Mouse (Mus musculus) macrophage (primary cell): ENCODE results near the gene Rhbdl3. TPM values are rescaled to one million over a fixed set of nuclear protein-coding genes. Genes with fewer than 3 reads are reported as not detected.

ENCODE experiments used
- H3K27ac ChIP-seq: fragments of 350-480 bp; formaldehyde crosslinking; 2 replicates; pipeline ENCODE4 v1.9.0; 2021
- H3K36me3 ChIP-seq: fragments of 350-480 bp; formaldehyde crosslinking; 2 replicates; pipeline ENCODE4 v1.9.0; 2021; ENCODE audit errors: inconsistent target
- H3K4me3 ChIP-seq: fragments of 350-480 bp; formaldehyde crosslinking; 2 replicates; pipeline ENCODE4 v1.9.0; 2021; ENCODE audit errors: inconsistent target
- H3K79me2 ChIP-seq: fragments of 350-480 bp; formaldehyde crosslinking; 2 replicates; pipeline ENCODE4 v1.9.0; 2021; ENCODE audit errors: inconsistent target
- WGBS: methylation state at CpG from one replicate; pipeline ENCODE4 v1.1.7; 2026; ENCODE audit warnings: inconsistent platforms; ENCODE audit not compliant: missing documents; 5-methylcytosine and 5-hydroxymethylcytosine counted together
- polyA plus RNA-seq: library from polyadenylated mRNA; stranded (reverse); fragments of 250-400 nt; gene quantifications from 3 replicates; pipeline ENCODE4 v1.2.4, GENCODE M21; 2018; ENCODE audit warnings: inconsistent platforms

Rhbdl3 gene
- polyA plus RNA-seq, 1 experiment from 2014 or later: 0.03 TPM

GRCm38 (mm10) chr11:80301316-80302045 lies 769 bp downstream of the Rhbdl3 start:
- Histone ChIP-seq H3K36me3 (no peaks in the 10 kb centered on the region), H3K27ac (no peak overlapping the region), H3K4me3 (no peak overlapping the region), H3K79me2 (no peaks in the 10 kb centered on the region)
- WGBS: under 1% methylated on average over 51 of the region's 53 CpGs

GRCm38 (mm10) chr11:80302046-80302390 lies 1.3 kb downstream of the Rhbdl3 start:
- Histone ChIP-seq H3K27ac (no peak overlapping the region), H3K79me2 (no peaks in the 10 kb centered on the region), H3K4me3 (no peak overlapping the region), H3K36me3 (no peaks in the 10 kb centered on the region)
- 2% methylated on average over 8 of the region's 9 CpGs for WGBS

- Histone ChIP-seq H3K36me3 (no peaks in the 10 kb centered on the region), H3K79me2 (no peaks in the 10 kb centered on the region), H3K4me3 (no peak overlapping the region), H3K27ac (no peak overlapping the region)
- 8% methylated on average over 11 of the region's 11 CpGs for WGBS
Measured at GRCm38 (mm10) chr11:80302536-80302935, 1.8 kb downstream of the Rhbdl3 start.

DNA sequence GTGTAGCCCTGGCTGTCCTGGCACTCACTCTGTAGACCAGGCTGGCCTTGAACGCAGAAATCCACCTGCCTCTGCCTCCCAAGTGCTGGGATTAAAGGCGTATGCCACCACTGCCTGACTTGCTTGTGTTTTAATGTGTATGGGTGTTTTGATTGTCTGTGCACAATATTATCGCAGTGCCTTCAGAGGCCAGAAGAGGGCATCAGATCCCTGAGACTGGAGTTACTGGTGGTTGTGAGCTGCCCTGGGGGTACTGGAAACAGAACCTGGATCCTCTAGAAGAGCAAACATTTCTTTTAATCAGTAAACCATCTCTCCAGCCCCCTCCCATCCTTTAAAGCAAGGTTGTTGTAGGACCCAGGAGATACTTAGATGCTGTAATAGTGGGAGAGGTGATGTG lies 3.0 kb downstream of the Rhbdl3 start:
- Histone ChIP-seq H3K4me3 (no peak overlapping the region), H3K79me2 (no peaks in the 10 kb centered on the region), H3K36me3 (no peaks in the 10 kb centered on the region), H3K27ac (no peak overlapping the region)
- WGBS: 97% methylated on average over 3 of the region's 3 CpGs

- 87% methylated on average over 10 of the region's 10 CpGs for WGBS
- no peak overlapping the region for H3K4me3 ChIP-seq
Measured at GRCm38 (mm10) chr11:80304846-80305245, 4.1 kb downstream of the Rhbdl3 start.

DNA sequence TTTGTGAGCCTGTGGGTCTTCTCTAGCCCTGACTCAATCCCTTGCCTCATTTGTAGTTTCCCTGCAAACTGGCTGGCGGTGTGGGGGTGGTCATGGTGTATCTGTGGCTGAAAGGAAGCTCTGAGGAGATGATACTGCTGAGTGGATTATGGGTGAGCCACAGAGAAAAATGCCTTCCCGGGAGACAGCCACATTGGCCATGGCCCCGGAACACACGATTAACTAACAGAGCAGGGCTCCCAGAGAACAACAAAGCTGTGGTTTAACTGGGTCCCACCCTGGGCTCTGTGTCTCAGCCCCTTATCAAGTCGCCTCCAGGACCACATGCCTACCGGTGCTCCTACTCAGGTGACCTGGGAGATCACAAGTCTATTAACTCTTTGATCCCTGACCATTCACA lies 7.8 kb downstream of the Rhbdl3 start:
- Histone ChIP-seq H3K36me3 (no peaks in the 10 kb centered on the region), H3K79me2 (no peaks in the 10 kb centered on the region), H3K4me3 (no peak overlapping the region), H3K27ac (no peak overlapping the region)
- WGBS: 72% methylated on average over 6 of the region's 6 CpGs

More at GRCm38 (mm10) chr11:80304846-80305245, 4.1 kb downstream of the Rhbdl3 start:
- Histone ChIP-seq H3K79me2 (no peaks in the 10 kb centered on the region), H3K27ac (no peak overlapping the region), H3K36me3 (no peaks in the 10 kb centered on the region)

GRCm38 (mm10) chr11:80311271-80311670 lies 10.6 kb downstream of the Rhbdl3 start:
- H3K79me2 ChIP-seq: no peaks in the 10 kb centered on the region
- 84% methylated on average over 4 of the region's 4 CpGs for WGBS
- H3K36me3 ChIP-seq: no peaks in the 10 kb centered on the region
- H3K4me3 ChIP-seq: no peak overlapping the region
- H3K27ac ChIP-seq: no peak overlapping the region

GRCm38 (mm10) chr11:80312049-80312448 lies 11.3 kb downstream of the Rhbdl3 start:
- whole genome bisulfite sequencing: 78% methylated on average over 2 of the region's 2 CpGs
- no peak overlapping the region for H3K4me3 ChIP-seq
- no peaks in the 10 kb centered on the region for H3K79me2 ChIP-seq
- H3K27ac ChIP-seq: no peak overlapping the region
- H3K36me3 ChIP-seq: no peaks in the 10 kb centered on the region

- WGBS: 49% methylated on average over 6 of the region's 6 CpGs
- H3K27ac ChIP-seq: no peak overlapping the region
- no peaks in the 10 kb centered on the region for H3K79me2 ChIP-seq
- no peak overlapping the region for H3K4me3 ChIP-seq
- no peaks in the 10 kb centered on the region for H3K36me3 ChIP-seq
Measured at GRCm38 (mm10) chr11:80312565-80312964, 11.9 kb downstream of the Rhbdl3 start.

DNA sequence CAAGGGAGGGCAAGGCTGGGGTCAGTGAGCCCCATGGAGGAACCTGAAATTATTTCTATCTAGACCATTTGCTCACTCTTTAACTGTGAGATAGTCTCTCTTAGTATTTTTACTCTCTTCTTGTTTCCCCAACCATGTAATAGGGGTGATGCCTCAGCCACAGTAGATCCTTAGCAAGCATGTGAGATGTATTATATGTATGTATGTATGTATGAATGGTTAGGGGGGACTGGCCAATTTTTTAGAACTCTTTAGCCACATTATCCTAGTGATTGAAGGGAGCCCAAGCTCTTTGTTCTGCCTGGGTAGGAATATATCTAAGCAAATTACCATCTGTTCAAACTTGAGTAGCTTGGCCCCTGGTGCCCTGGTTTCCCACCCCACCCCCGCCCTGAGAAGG lies 12.8 kb downstream of the Rhbdl3 start:
- Histone ChIP-seq H3K27ac (no peak overlapping the region), H3K79me2 (no peaks in the 10 kb centered on the region), H3K4me3 (no peak overlapping the region), H3K36me3 (no peaks in the 10 kb centered on the region)
- WGBS: 91% methylated on average over 1 of the region's 1 CpGs

GRCm38 (mm10) chr11:80313944-80314343 lies 13.2 kb downstream of the Rhbdl3 start:
- 85% methylated on average over 3 of the region's 4 CpGs for WGBS
- no peaks in the 10 kb centered on the region for H3K79me2 ChIP-seq

GRCm38 (mm10) chr11:80315743-80316639 lies 15.3 kb downstream of the Rhbdl3 start:
- Histone ChIP-seq H3K27ac (no peak overlapping the region), H3K36me3 (no peaks in the 10 kb centered on the region), H3K4me3 (no peak overlapping the region), H3K79me2 (no peaks in the 10 kb centered on the region)
- 80% methylated on average over 10 of the region's 10 CpGs for WGBS

More at GRCm38 (mm10) chr11:80313944-80314343, 13.2 kb downstream of the Rhbdl3 start:
- Histone ChIP-seq H3K36me3 (no peaks in the 10 kb centered on the region), H3K4me3 (no peak overlapping the region), H3K27ac (no peak overlapping the region)

DNA sequence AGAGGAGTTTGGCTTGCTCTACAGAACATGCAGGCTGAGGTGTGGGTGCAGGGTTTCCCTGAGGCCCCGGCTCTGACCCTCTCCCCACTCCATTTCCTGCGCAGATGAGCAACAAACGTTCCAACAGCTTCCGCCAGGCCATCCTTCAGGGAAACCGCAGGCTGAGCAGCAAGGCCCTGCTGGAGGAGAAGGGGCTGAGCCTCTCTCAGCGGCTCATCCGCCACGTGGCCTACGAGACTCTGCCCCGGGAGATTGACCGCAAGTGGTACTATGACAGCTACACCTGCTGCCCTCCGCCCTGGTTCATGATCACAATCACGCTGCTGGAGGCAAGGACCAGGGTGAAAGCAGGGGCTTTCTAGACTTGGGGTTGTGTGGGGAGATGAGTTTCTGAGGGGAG lies 22.5 kb downstream of the Rhbdl3 start:
- Histone ChIP-seq H3K27ac (no peak overlapping the region), H3K79me2 (no peaks in the 10 kb centered on the region), H3K36me3 (no peaks in the 10 kb centered on the region), H3K4me3 (no peak overlapping the region)
- 42% methylated on average over 13 of the region's 13 CpGs for WGBS

DNA sequence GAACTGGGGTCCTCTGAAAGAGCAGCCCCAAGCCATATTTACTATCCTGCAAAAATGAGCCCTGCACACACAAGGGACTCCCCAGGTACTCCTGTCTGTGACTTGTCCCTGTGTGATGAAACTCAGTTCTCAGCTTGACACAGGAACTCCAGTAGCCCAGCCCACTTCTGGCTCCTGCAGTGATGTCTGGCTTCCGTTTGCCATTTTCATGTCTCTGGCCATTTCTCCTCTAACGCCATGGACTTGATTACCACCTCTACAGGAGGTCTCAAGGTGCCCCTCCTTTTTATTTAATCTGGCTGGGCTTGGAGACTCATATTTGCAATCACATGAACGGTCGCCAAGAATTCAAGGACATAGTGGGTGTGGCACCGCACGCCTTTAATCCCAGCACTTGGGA lies 23.9 kb downstream of the Rhbdl3 start:
- H3K36me3 ChIP-seq: no peaks in the 10 kb centered on the region
- no peak overlapping the region for H3K4me3 ChIP-seq
- no peak overlapping the region for H3K27ac ChIP-seq
- H3K79me2 ChIP-seq: no peaks in the 10 kb centered on the region
- 46% methylated on average over 3 of the region's 6 CpGs for WGBS

GRCm38 (mm10) chr11:80332709-80333400 lies 32.1 kb downstream of the Rhbdl3 start:
- no peaks in the 10 kb centered on the region for H3K36me3 ChIP-seq
- 63% methylated on average over 12 of the region's 12 CpGs for WGBS
- no peak overlapping the region for H3K4me3 ChIP-seq
- no peaks in the 10 kb centered on the region for H3K79me2 ChIP-seq
- no peak overlapping the region for H3K27ac ChIP-seq
